Mouse (Mus musculus) ES-E14 (cell line): ENCODE data around the gene Usp12. TPM values are rescaled to one million over a fixed set of nuclear protein-coding genes. Genes with fewer than 3 reads are reported as not detected.

ENCODE experiments used
- DNase-seq: peaks from one replicate; pipeline ENCODE4 v3.0.0-alpha.2; 2013; ENCODE audit warnings: low read depth, low spot score
- H3K27ac ChIP-seq: 2 replicates; pipeline ENCODE4 v1.5.1; 2012; ENCODE audit warnings: low read depth, mild to moderate bottlenecking, low read length, moderate library complexity, mixed read lengths; ENCODE audit not compliant: poor library complexity, insufficient read depth, severe bottlenecking
- H3K36me3 ChIP-seq: 2 replicates; pipeline ENCODE4 v1.6.1; 2012; ENCODE audit warnings: mild to moderate bottlenecking, low read length, moderate library complexity, mixed read lengths; ENCODE audit not compliant: control insufficient read depth, poor library complexity, insufficient read depth, severe bottlenecking
- H3K4me1 ChIP-seq, 2 experiments: fragments of 150-350 bp in 1 of 2; sonication (generic) in 1 of 2; 2 replicates each; pipeline ENCODE4 v1.6.1; 2012; ENCODE audit warnings: low read length in 2 of 2, mild to moderate bottlenecking in 1 of 2, mixed read lengths in 1 of 2; ENCODE audit not compliant: control insufficient read depth in 2 of 2, insufficient read depth in 2 of 2, poor library complexity in 1 of 2
- H3K4me3 ChIP-seq, 2 experiments: fragments of 150-350 bp in 1 of 2; sonication (generic) in 1 of 2; 2 replicates each; pipeline ENCODE4 v1.5.1; 2012; ENCODE audit warnings: low read length in 2 of 2, low read depth in 1 of 2, mild to moderate bottlenecking in 1 of 2, mixed read lengths in 1 of 2; ENCODE audit not compliant: insufficient read depth in 1 of 2, poor library complexity in 1 of 2, severe bottlenecking in 1 of 2
- H3K9ac ChIP-seq: 2 replicates; pipeline ENCODE4 v1.6.1; 2012; ENCODE audit warnings: low read depth, mild to moderate bottlenecking, low read length, mixed read lengths; ENCODE audit not compliant: poor library complexity, insufficient read depth, severe bottlenecking
- H3K9me3 ChIP-seq: fragments of 150-350 bp; sonication (generic); 2 replicates; pipeline ENCODE4 v1.6.1; 2012; ENCODE audit warnings: low read depth, mild to moderate bottlenecking, low read length; ENCODE audit not compliant: control insufficient read depth, insufficient read depth
- CHD2 ChIP-seq: IDR thresholded peaks from 2 replicates; pipeline ENCODE4 v1.6.1; 2014; ENCODE audit warnings: mild to moderate bottlenecking, low read depth, low read length, inconsistent platforms
- HCFC1 ChIP-seq: IDR thresholded peaks from 2 replicates; pipeline ENCODE4 v1.6.1; 2012; ENCODE audit warnings: low read length, inconsistent platforms, borderline replicate concordance; ENCODE audit not compliant: insufficient read depth
- MAFK ChIP-seq: IDR thresholded peaks from 2 replicates; pipeline ENCODE4 v1.6.1; 2014; ENCODE audit warnings: mild to moderate bottlenecking, low read depth, low read length, inconsistent platforms; ENCODE audit not compliant: insufficient read depth
- ZC3H11A ChIP-seq: IDR thresholded peaks from 2 replicates; pipeline ENCODE4 v1.6.1; 2012; ENCODE audit warnings: low read depth, mild to moderate bottlenecking, inconsistent platforms, low read length, borderline replicate concordance
- ZNF384 ChIP-seq: IDR thresholded peaks from 2 replicates; pipeline ENCODE4 v1.6.1; 2012; ENCODE audit warnings: low read depth, low read length, inconsistent platforms
- in situ Hi-C, 2 experiments: fragments of 600-800 bp; cut with MboI; formaldehyde crosslinking; loops; one replicate each; pipeline ENCODE4 v1.15.1; 2025; ENCODE audit warnings: low sequenced_read_pairs in 2 of 2, inconsistent platforms in 1 of 2; ENCODE audit not compliant: unreplicated experiment in 2 of 2
- total RNA-seq: library from RNA; depleted of rRNA; stranded (reverse); fragments of 300-350 nt; gene quantifications from 2 replicates; pipeline ENCODE4 v1.2.3, GENCODE M21; 2012

The Usp12 gene
- total RNA-seq, 1 experiment: 25.4 TPM

GRCm38 (mm10) chr5:146733888-146734640 lies 60.7 kb downstream of the Usp12 start:
- Histone ChIP-seq H3K27ac (no peak overlapping the region), H3K9me3 (no peaks in the 10 kb centered on the region), H3K9ac (no peak overlapping the region), H3K36me3 (peaks cover 9% of the 10 kb centered on the region), H3K4me3 (no peak overlapping the region), H3K4me1 (peaks cover 0 to 9% of the 10 kb centered on the region in 2 experiments; a peak in 3 of 4 replicates)
- in situ Hi-C loops: no loop called here
- no peak for DNase-seq
- TF ChIP-seq ZC3H11A (no peak), ZNF384 (no peak), CHD2 (no peak), HCFC1 (no peak), MAFK (no peak)

GRCm38 (mm10) chr5:146733372-146733771 lies 61.4 kb downstream of the Usp12 start:
- Histone ChIP-seq H3K27ac (no peak overlapping the region), H3K9me3 (no peaks in the 10 kb centered on the region), H3K4me1 (peaks cover 0 to 9% of the 10 kb centered on the region in 2 experiments; a peak in 3 of 4 replicates), H3K9ac (no peak overlapping the region), H3K4me3 (no peak overlapping the region), H3K36me3 (peaks cover 9% of the 10 kb centered on the region)
- in situ Hi-C loops: no loop called here
- TF ChIP-seq MAFK (no peak), HCFC1 (no peak), CHD2 (no peak), ZC3H11A (no peak)
- no peak for DNase-seq

DNA sequence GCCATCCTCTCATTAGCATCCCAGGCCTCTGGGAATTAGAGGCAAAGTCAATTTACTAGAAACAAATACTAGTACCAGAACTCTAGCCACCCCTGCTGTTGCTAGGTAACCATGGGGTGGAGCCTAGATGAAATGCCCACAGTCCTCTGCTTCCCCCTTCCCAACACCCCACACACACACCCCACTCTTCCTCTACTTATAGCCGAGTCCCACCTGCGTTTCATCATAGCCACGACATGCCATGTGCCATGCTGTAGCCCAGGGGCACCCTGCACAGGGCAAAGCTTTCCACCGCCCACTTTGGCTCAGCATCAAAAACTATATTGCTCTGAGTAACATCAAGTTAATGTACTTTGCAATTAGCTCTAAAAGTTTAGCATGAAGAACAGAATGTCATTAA lies 67.8 kb downstream of the Usp12 start:
- in situ Hi-C loops: no loop called here
- Histone ChIP-seq H3K4me3 (no peak overlapping the region), H3K9me3 (no peaks in the 10 kb centered on the region), H3K9ac (no peak overlapping the region), H3K36me3 (no peaks in the 10 kb centered on the region), H3K27ac (no peak overlapping the region), H3K4me1 (no peaks in the 10 kb centered on the region)
- TF ChIP-seq ZC3H11A (no peak), CHD2 (no peak), HCFC1 (no peak), ZNF384 (no peak), MAFK (no peak)
- DNase-seq: no peak

DNA sequence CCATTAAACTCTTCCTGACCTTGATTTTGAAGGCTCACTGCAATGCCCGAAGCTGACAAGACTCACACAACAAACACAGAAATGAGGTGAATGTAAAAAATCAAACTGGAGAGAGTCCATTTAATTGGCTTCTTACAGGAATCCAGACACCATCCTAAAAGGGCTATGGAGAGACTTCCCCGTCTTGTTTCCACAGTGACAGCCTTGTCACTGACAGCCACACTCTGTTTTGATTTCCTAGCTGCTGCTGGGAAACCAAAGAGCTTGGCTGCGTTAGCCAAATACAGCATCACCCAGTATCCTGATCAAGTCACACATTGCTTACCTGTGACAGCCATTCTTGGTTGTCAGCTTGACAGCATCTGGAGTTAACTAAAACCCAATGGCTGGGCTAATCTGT lies 69.8 kb downstream of the Usp12 start:
- no peaks in the 10 kb centered on the region for H3K9me3 ChIP-seq
- in situ Hi-C loops: no loop called here
- peaks cover 0 to 3% of the 10 kb centered on the region in 2 experiments; a peak in 1 of 4 replicates for H3K4me1 ChIP-seq
- no peaks in the 10 kb centered on the region for H3K36me3 ChIP-seq
- no peak overlapping the region for H3K27ac ChIP-seq
- TF ChIP-seq HCFC1: no peak
- no peak for TF ChIP-seq ZNF384
- no peak for TF ChIP-seq ZC3H11A
- no peak for TF ChIP-seq CHD2
- no peak for TF ChIP-seq MAFK
- DNase-seq: no peak
- H3K9ac ChIP-seq: no peak overlapping the region
- no peak overlapping the region for H3K4me3 ChIP-seq

GRCm38 (mm10) chr5:146723452-146723851 lies 71.4 kb downstream of the Usp12 start:
- TF ChIP-seq ZNF384: no peak

More at GRCm38 (mm10) chr5:146723452-146723851, 71.4 kb downstream of the Usp12 start:
- no peak overlapping the region for H3K27ac ChIP-seq
- H3K9me3 ChIP-seq: no peaks in the 10 kb centered on the region
- in situ Hi-C loops: no loop called here
- no peak overlapping the region for H3K4me3 ChIP-seq
- H3K4me1 ChIP-seq: peaks cover 0 to 3% of the 10 kb centered on the region in 2 experiments; a peak in 1 of 4 replicates
- DNase-seq: no peak
- H3K9ac ChIP-seq: no peak overlapping the region
- no peaks in the 10 kb centered on the region for H3K36me3 ChIP-seq
